Mouse (Mus musculus) intestine, embryonic 15.5 days (tissue): ENCODE measurements around the gene Pkib. TPM values are rescaled to one million over a fixed set of nuclear protein-coding genes. Genes with fewer than 3 reads are reported as not detected.

Experiments
- ATAC-seq: fragments of 200-750 bp; cut with Nextera tagmentation; 2 replicates; pipeline ENCODE4 v1.8.0; 2017; ENCODE audit warnings: moderate TSS enrichment, moderate library complexity
- H3K27ac ChIP-seq: fragments of 300-500 bp; sonication (generic); 2 replicates; pipeline ENCODE4 v1.5.1; 2015; ENCODE audit warnings: mild to moderate bottlenecking, inconsistent platforms
- H3K27me3 ChIP-seq: fragments of 300-500 bp; sonication (generic); replicated peaks from 2 replicates; pipeline ENCODE4 v1.6.1; 2015; ENCODE audit warnings: inconsistent platforms
- H3K36me3 ChIP-seq: fragments of 300-500 bp; sonication (generic); 2 replicates; pipeline ENCODE4 v1.6.1; 2015; ENCODE audit warnings: inconsistent platforms
- H3K4me1 ChIP-seq: fragments of 300-500 bp; sonication (generic); replicated peaks from 2 replicates; pipeline ENCODE4 v1.6.1; 2015; ENCODE audit warnings: inconsistent platforms
- H3K4me2 ChIP-seq: fragments of 300-500 bp; sonication (generic); replicated peaks from 2 replicates; pipeline ENCODE4 v1.6.1; 2015; ENCODE audit warnings: mild to moderate bottlenecking, inconsistent platforms
- H3K4me3 ChIP-seq: fragments of 300-500 bp; sonication (generic); replicated peaks from 2 replicates; pipeline ENCODE4 v1.5.1; 2015; ENCODE audit warnings: inconsistent platforms
- H3K9ac ChIP-seq: fragments of 300-500 bp; sonication (generic); 2 replicates; pipeline ENCODE4 v1.6.1; 2015; ENCODE audit warnings: inconsistent platforms
- H3K9me3 ChIP-seq: fragments of 300-500 bp; sonication (generic); 2 replicates; pipeline ENCODE4 v1.6.1; 2016; ENCODE audit warnings: inconsistent platforms
- WGBS: fragments of 180-500 bp; shearing (Covaris S2); methylation state at CpG from one replicate; pipeline ENCODE4 v1.1.7; 2015; 5-methylcytosine and 5-hydroxymethylcytosine counted together
- polyA plus RNA-seq: library from polyadenylated mRNA; unstranded; fragments of >200 nt; fragmentation: Nextera tagmentation; extraction: Ambion mirVana; gene quantifications from 2 replicates; pipeline ENCODE4 v1.2.1, GENCODE M21; 2015

Pkib gene
- polyA plus RNA-seq, 1 experiment from 2014 or later: 1.9 TPM

DNA sequence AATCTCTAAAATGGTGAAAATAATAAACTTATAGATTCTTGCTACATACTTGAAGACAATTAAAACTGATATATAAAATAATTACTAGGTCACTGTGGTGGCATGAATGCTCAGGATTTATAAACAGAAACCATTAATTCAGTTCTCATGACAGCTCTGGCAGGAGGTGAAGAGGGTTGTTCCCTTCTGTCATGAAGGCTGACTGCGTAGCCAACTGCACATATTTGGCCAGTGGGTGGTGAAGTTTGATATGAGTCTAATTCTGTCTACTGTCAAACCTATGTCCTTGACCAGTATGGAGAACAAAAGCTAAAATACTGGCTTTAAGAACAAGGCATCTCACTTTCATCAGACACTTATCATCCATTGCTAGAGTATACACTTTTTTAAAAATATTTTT, 21.5 kb downstream of the Pkib start:
- no peak overlapping the region for H3K4me3 ChIP-seq
- WGBS: 88% methylated on average over 1 of the region's 1 CpGs

DNA sequence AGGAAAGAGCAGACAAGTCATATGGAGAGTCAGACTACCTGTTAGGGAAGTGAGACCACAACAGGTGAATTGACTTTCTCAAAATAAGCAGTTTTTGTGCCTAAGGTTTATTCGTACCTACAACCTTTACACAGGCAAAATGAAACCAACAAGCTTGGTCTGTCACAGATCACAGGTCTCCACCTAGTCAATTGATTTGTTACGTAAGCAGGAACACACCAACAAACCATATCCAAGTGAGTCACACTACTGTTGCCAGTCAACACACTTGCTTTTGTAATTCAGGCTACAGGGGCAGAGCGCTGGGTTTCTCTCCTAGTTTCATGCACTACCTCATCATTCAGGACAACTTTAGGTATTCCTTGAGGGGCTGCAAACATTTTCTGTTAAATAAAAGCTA, 28.7 kb downstream of the Pkib start:
- Histone ChIP-seq H3K27me3 (no peaks in the 10 kb centered on the region), H3K27ac (no peak overlapping the region), H3K4me2 (no peak overlapping the region), H3K9me3 (no peaks in the 10 kb centered on the region), H3K36me3 (no peaks in the 10 kb centered on the region), H3K4me1 (no peaks in the 10 kb centered on the region), H3K9ac (no peak overlapping the region), H3K4me3 (no peak overlapping the region)
- 90% methylated on average over 3 of the region's 3 CpGs for WGBS
- ATAC-seq: no peak

More for the DNA sequence above, 21.5 kb downstream of the Pkib start:
- Histone ChIP-seq H3K4me2 (no peak overlapping the region), H3K27ac (no peak overlapping the region), H3K9ac (no peak overlapping the region), H3K9me3 (no peaks in the 10 kb centered on the region), H3K27me3 (no peaks in the 10 kb centered on the region), H3K36me3 (no peaks in the 10 kb centered on the region), H3K4me1 (no peaks in the 10 kb centered on the region)
- no peak for ATAC-seq

DNA sequence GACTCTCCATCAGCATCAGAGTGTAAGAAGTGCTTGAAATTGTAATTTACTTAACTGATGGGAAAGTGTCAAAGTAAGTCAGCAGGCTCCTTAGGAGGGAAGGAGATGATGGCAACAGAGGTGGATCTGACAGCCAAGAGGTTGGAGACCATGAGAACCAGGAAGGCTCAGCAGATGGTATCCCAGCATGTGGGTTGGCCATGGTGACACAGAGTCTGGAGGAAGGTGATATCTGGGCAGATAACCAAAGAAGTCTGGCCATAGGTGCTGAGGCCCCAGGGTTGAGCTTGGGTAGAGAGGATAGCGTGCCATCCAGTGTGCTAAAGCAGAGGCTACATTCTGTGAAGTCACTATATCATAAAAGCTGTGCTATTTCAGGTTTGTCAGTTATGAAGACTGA, 32.0 kb downstream of the Pkib start:
- ATAC-seq: no peak
- H3K9ac ChIP-seq: no peak overlapping the region
- H3K27me3 ChIP-seq: no peaks in the 10 kb centered on the region
- 90% methylated on average over 1 of the region's 1 CpGs for WGBS
- H3K4me2 ChIP-seq: no peak overlapping the region
- no peaks in the 10 kb centered on the region for H3K9me3 ChIP-seq
- no peak overlapping the region for H3K27ac ChIP-seq
- H3K36me3 ChIP-seq: no peaks in the 10 kb centered on the region
- H3K4me3 ChIP-seq: no peak overlapping the region
- H3K4me1 ChIP-seq: no peaks in the 10 kb centered on the region

DNA sequence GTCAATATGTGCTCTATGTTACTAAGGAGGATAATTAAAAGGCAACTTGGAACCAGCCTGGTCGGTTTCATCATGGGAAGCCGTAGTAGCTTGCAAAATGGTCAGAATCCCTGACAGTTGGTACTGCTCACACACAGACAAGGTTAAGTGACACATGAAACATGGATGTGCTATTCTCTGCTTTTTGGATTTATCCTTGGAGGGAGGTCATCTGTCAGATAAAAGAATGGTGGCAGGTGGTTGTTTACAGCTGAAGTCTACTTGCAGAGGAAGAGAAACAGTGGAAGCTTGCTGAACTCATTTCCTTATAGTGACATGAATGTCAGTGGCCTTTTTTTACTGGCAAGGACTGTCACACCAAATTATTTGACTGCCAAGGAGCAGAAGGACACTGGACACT, 32.5 kb downstream of the Pkib start:
- no peak for ATAC-seq
- no peaks in the 10 kb centered on the region for H3K4me1 ChIP-seq
- WGBS: 90% methylated on average over 2 of the region's 2 CpGs
- H3K27ac ChIP-seq: no peak overlapping the region
- H3K4me3 ChIP-seq: no peak overlapping the region
- H3K9ac ChIP-seq: no peak overlapping the region
- no peaks in the 10 kb centered on the region for H3K9me3 ChIP-seq
- H3K36me3 ChIP-seq: no peaks in the 10 kb centered on the region
- H3K27me3 ChIP-seq: no peaks in the 10 kb centered on the region
- H3K4me2 ChIP-seq: no peak overlapping the region

DNA sequence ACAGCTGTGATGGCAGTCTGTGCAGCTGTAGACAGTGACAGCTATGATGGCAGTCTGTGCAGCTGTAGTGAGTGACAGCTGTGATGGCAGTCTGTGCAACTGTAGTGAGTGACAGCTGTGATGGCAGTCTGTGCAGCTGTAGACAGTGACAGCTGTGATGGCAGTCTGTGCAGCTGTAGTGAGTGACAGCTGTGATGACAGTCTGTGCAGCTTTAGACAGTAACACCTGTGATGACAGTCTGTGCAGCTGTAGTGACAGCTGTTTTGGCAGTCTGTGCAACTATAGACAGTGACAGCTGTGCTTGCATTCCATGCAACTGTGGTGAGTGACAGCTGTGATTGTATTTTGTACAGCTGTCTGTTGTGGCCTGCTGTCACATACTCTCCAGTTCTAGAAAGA, 44.0 kb downstream of the Pkib start:
- no peak overlapping the region for H3K4me2 ChIP-seq
- H3K4me1 ChIP-seq: no peaks in the 10 kb centered on the region
- no peak for ATAC-seq
- no peaks in the 10 kb centered on the region for H3K9me3 ChIP-seq
- no peaks in the 10 kb centered on the region for H3K36me3 ChIP-seq
- H3K27ac ChIP-seq: no peak overlapping the region
- no peaks in the 10 kb centered on the region for H3K27me3 ChIP-seq
- no peak overlapping the region for H3K4me3 ChIP-seq
- no peak overlapping the region for H3K9ac ChIP-seq

DNA sequence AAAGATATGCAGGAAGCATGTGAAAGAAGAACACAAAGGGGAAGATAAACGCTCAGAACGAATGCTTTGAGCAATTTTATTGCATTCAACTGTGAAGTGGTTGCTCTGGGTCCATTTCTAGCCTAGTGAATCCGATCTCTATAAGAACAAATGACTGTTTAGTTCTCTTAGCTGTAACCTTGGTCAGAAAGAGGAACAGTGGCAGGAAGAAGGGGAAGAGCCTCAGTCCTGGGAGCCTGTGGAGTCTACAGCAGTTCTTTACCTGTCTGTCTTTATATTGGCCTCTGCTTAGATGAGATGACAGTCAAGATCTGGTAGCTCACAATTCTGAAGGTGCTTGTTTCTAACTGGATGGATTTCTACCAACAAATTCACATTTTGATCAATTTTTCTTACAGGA, 56.2 kb downstream of the Pkib start:
- Histone ChIP-seq H3K36me3 (no peaks in the 10 kb centered on the region), H3K4me1 (no peaks in the 10 kb centered on the region), H3K4me3 (no peak overlapping the region), H3K9me3 (no peaks in the 10 kb centered on the region), H3K9ac (no peak overlapping the region), H3K4me2 (no peak overlapping the region), H3K27me3 (no peaks in the 10 kb centered on the region), H3K27ac (no peak overlapping the region)
- ATAC-seq: no peak
- WGBS: 73% methylated on average over 3 of the region's 3 CpGs

DNA sequence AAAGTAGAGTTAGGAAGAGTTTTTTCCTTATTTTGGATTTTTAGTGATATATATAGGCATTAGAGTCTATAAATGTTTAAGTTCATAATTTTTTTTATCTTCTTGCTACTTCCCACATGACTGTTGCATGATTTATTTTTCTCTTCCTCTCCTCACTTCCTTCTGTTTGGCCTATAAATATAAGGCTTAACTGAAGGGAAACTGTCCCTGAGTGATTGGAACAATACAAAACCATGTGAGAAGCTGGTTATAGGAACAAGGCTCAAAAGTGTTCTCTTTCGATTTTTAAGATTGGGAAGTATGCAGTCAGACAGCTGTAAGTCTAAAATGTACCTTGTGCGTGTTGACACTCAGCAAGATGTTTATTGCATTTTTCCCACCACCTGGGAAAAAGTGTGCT, 58.4 kb downstream of the Pkib start:
- Histone ChIP-seq H3K9me3 (no peaks in the 10 kb centered on the region), H3K4me2 (no peak overlapping the region), H3K36me3 (no peaks in the 10 kb centered on the region), H3K27ac (no peak overlapping the region), H3K4me1 (no peaks in the 10 kb centered on the region), H3K9ac (no peak overlapping the region), H3K4me3 (no peak overlapping the region), H3K27me3 (no peaks in the 10 kb centered on the region)
- 60% methylated on average over 2 of the region's 2 CpGs for WGBS
- ATAC-seq: no peak

DNA sequence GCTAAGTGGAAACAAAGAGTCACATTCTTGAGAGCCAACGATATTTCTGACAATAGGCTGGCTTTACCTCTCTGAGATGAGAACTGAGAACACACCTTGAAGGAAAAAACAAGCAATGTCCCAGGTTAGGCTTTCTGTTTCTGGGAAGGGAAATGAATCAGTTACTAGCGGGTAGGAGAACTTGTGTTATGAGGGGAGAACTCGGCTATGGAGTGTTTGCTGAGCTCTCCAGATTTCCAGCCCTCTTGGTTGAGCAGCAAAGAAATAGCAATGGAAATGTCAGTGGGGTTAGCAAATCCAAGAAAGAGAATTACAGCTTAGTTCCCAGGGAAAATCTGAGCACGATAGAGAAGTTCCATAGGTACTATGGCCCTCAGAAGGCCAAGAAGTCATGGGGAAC, 70.5 kb downstream of the Pkib start:
- Histone ChIP-seq H3K27ac (no peak overlapping the region), H3K9ac (no peak overlapping the region), H3K4me3 (no peak overlapping the region), H3K9me3 (no peaks in the 10 kb centered on the region), H3K27me3 (no peaks in the 10 kb centered on the region), H3K36me3 (no peaks in the 10 kb centered on the region), H3K4me1 (no peaks in the 10 kb centered on the region), H3K4me2 (no peak overlapping the region)
- ATAC-seq: no peak
- 69% methylated on average over 4 of the region's 4 CpGs for WGBS

DNA sequence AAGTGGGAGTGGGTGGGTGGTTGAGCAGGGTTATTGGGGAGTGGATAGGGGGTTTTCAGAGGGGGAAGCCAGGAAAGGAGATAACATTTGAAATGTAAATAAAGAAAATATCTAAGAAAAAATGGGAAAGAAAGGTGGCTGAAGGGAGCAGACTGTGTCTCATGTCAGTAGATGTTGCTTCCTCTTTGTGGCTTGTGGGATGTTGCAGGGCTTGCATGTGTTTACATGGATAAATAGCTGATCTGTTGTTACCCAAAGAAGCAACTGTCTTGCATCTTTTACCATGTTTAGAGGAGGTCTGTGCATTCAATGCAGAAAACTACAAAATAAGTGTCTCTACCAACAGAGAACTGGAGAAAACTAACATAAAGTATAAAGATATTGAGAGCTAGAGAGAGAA, 89.3 kb downstream of the Pkib start:
- H3K4me1 ChIP-seq: no peaks in the 10 kb centered on the region
- H3K27ac ChIP-seq: no peak overlapping the region
- H3K4me3 ChIP-seq: no peak overlapping the region
- no peak overlapping the region for H3K9ac ChIP-seq
- no peaks in the 10 kb centered on the region for H3K9me3 ChIP-seq
- no peaks in the 10 kb centered on the region for H3K36me3 ChIP-seq
- no peaks in the 10 kb centered on the region for H3K27me3 ChIP-seq
- no peak for ATAC-seq
- H3K4me2 ChIP-seq: no peak overlapping the region

DNA sequence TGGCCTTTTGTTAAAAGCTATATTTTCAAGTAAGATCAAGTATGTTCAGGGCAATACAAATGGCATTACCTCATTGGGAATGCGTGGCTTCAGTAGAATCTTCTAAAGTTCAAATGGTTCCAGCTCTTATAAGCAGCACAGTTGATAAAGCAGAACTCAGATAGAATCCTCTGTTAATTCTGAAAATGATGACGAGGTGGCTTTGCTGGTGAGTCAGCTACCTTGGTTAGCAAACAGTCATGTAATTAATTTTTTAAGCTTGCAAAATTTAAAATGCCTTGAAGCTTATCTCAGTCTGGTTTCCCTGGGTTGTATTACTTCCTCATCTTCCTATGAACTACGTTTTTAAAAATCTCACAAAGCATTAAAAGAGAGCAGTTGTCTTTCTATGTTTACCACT, 90.6 kb downstream of the Pkib start:
- Histone ChIP-seq H3K4me1 (no peaks in the 10 kb centered on the region), H3K27me3 (no peaks in the 10 kb centered on the region), H3K36me3 (no peaks in the 10 kb centered on the region), H3K9me3 (no peaks in the 10 kb centered on the region), H3K27ac (no peak overlapping the region), H3K4me3 (no peak overlapping the region), H3K4me2 (no peak overlapping the region), H3K9ac (no peak overlapping the region)
- WGBS: 74% methylated on average over 3 of the region's 3 CpGs
- ATAC-seq: no peak

DNA sequence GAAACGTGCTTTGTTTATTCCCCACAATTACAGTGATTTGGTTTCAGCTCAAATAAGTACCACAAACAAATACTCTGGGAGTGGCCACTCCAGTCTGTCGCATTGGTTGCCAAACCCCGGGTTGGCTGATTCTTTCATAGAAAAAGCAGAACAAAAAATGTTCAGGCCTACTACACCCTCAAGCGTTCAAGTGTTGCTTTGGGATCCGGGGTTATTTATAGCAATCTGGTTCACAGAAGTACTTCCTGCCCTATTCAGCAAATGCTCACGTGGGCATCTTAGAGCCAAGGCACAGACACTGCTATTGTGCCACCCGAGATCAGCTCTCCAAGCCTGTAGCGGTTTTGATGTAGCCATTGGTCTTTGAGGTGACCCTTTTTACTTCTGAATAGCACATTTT, 95.9 kb downstream of the Pkib start:
- Histone ChIP-seq H3K27me3 (no peaks in the 10 kb centered on the region), H3K4me3 (no peak overlapping the region), H3K9ac (no peak overlapping the region), H3K27ac (no peak overlapping the region), H3K36me3 (no peaks in the 10 kb centered on the region), H3K9me3 (no peaks in the 10 kb centered on the region), H3K4me2 (no peak overlapping the region), H3K4me1 (no peaks in the 10 kb centered on the region)
- 78% methylated on average over 8 of the region's 8 CpGs for WGBS
- ATAC-seq: no peak

DNA sequence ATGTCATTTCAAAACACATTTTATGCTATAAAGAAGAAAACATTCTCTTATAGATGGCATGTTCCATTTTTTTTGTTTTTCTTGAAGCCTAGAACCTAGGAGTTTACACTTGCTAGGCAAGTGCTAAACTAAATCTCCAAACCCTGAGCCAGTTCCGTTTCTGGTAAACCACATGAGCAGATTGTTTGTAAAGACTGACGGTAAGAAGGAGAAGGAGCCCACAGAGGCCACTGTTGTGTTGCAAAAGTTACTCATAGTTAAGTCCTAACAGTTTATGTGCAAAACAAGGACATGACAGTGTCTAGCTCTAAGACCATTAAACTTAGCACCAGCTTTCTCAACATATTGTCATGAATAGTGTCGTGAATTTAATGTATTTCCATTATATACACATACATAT, 99.9 kb downstream of the Pkib start:
- Histone ChIP-seq H3K27me3 (no peaks in the 10 kb centered on the region), H3K4me1 (no peaks in the 10 kb centered on the region), H3K4me3 (no peak overlapping the region), H3K9ac (no peak overlapping the region), H3K36me3 (no peaks in the 10 kb centered on the region), H3K9me3 (no peaks in the 10 kb centered on the region), H3K27ac (no peak overlapping the region), H3K4me2 (no peak overlapping the region)
- no peak for ATAC-seq
- 73% methylated on average over 3 of the region's 3 CpGs for WGBS

DNA sequence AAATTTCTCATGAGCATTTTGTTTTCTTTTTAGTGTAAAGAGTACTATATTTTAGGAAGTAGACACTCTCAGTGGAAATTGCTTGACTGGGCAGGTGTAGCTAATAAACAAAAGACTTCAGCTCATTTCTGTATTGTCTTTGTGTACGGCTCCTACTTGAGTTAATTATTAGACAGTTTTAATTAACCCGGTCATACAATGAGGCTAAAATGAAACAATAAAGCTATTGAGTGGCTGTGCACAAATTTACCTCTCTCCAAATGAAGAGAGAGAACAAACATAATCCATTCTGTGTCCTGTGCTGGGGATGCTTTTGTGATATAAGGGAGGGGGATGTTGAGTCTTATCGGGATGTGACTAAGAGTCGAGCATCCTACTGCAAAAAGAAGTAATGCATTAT, 109.0 kb downstream of the Pkib start:
- Histone ChIP-seq H3K36me3 (no peaks in the 10 kb centered on the region), H3K9ac (no peak overlapping the region), H3K4me2 (no peak overlapping the region), H3K4me1 (no peaks in the 10 kb centered on the region), H3K9me3 (no peaks in the 10 kb centered on the region), H3K4me3 (no peak overlapping the region), H3K27me3 (no peaks in the 10 kb centered on the region), H3K27ac (no peak overlapping the region)
- 60% methylated on average over 4 of the region's 4 CpGs for WGBS
- no peak for ATAC-seq

DNA sequence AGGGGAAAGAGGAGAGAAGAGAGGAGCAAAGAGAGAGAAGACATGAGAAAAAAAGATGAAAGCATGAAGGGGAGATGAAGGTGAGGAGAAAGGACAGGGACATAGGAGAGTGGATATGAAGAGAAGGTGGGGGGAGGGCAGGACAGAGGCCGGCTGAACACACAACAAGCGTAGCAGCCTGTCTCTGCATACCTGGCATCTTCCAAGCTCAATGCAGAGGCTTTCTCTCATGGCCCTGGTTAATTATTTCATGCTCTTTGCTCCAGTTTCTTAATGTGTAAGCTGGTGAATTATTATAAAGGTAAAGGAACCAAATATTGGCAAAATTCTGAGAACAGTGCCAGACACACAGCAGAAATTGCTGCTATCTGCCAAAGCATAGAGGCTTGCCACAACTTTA, 109.6 kb downstream of the Pkib start:
- no peaks in the 10 kb centered on the region for H3K4me1 ChIP-seq
- no peak for ATAC-seq
- no peaks in the 10 kb centered on the region for H3K9me3 ChIP-seq
- no peaks in the 10 kb centered on the region for H3K27me3 ChIP-seq
- no peaks in the 10 kb centered on the region for H3K36me3 ChIP-seq
- no peak overlapping the region for H3K27ac ChIP-seq
- no peak overlapping the region for H3K4me2 ChIP-seq
- 69% methylated on average over 2 of the region's 2 CpGs for WGBS
- no peak overlapping the region for H3K4me3 ChIP-seq
- no peak overlapping the region for H3K9ac ChIP-seq
